Mouse (Mus musculus): ENCODE measurements around the gene Cyp2t4. TPM values are rescaled to one million over a fixed set of nuclear protein-coding genes. Genes with fewer than 3 reads are reported as not detected.

Cyp2t4 gene
- polyA plus RNA-seq, 1 experiment from 2014 or later: not detected

DNA sequence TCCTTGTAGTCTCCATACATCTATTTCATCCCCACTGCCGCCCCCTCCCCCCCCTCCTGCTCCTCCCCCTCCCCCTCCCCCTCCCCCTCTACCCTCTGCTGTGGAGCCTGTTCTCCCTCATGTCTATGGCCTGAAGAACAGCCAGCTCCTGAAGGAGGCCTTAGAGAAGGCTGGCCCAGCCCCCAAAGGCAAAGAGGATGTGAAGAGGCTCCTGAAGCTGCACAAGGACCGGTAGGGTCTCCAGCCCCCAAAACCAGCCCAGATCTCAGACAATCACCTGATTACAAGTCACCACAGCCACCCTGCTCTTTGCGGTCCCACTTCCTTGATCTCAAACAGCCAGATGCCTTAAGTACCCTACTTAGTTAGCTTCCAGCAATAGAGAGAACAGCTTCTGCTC is 43.6 kb downstream of the Cyp2t4 start:
- WGBS: 89% methylated on average over 3 of the region's 3 CpGs
- H3K27me3 ChIP-seq (ENCODE audit: insufficient read depth, poor library complexity, severe bottlenecking): no peaks in the 10 kb centered on the region
- H3K4me1 ChIP-seq (replicated peaks): peaks cover 26% of the 10 kb centered on the region
- no peaks in the 10 kb centered on the region for H3K9me3 ChIP-seq
- H3K4me3 ChIP-seq: peak overlapping the region; percentile 89; the same call in 1 of the 2 replicates
- DNase-seq (ENCODE audit: low spot score): no peak
- H3K27ac ChIP-seq: peak overlapping the region; percentile 59
- H3K36me3 ChIP-seq: peaks cover 55% of the 10 kb centered on the region

DNA sequence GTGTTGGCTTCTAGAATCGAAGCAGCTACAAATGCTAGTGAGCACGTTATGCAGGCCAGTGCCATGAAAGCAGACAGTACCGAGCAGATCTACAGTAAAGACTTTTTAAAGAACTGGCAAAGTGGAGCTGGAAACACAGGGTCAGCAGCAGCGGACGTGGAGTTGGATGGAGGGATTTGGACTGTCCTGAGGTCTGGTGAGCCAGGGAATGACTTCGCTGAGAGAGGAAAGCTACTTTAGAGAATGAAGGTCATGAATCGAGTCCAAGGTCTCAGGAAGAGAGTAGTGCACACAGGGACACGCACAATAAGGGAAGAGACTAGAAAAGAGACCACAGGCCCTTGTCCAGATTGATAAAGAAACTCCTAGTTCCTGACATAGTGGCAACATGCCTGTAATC is 44.1 kb downstream of the Cyp2t4 start:
- H3K27ac ChIP-seq: no peak overlapping the region
- 92% methylated on average over 8 of the region's 8 CpGs for WGBS
- no peak for DNase-seq (ENCODE audit: low spot score)
- H3K36me3 ChIP-seq: peaks cover 55% of the 10 kb centered on the region
- H3K4me1 ChIP-seq (replicated peaks): peaks cover 26% of the 10 kb centered on the region
- H3K4me3 ChIP-seq: no peak overlapping the region
- H3K9me3 ChIP-seq: no peaks in the 10 kb centered on the region
- no peaks in the 10 kb centered on the region for H3K27me3 ChIP-seq (ENCODE audit: insufficient read depth, poor library complexity, severe bottlenecking)

GRCm38 (mm10) chr7:27198355-27198754 is 44.8 kb downstream of the Cyp2t4 start:
- Histone ChIP-seq H3K4me1 (replicated peaks) (peaks cover 24% of the 10 kb centered on the region), H3K27ac (no peak overlapping the region), H3K36me3 (peaks cover 55% of the 10 kb centered on the region), H3K4me3 (no peak overlapping the region), H3K9me3 (no peaks in the 10 kb centered on the region), H3K27me3 (ENCODE audit: insufficient read depth, poor library complexity, severe bottlenecking) (no peaks in the 10 kb centered on the region)
- DNase-seq (ENCODE audit: low spot score): no peak

DNA sequence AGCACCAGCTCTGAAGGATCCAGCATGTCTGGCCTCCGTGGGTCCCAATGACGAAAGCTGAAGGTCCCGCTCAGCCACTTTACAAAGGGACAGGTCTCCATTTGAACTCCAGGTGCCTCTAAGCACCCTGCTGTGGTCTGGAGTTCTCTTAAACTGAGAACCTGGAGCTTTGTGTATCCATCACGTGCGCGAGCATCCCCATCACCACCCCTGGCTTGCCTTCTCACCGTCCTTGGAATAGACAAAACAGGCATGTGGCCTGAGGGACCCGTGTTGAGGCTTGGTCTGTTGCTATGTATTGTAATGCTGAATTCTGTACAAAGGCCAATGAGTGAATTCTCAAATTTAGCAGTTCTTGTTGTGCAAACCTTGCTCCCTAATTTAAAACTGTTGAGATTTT is 45.3 kb downstream of the Cyp2t4 start:
- H3K27ac ChIP-seq: no peak overlapping the region
- peaks cover 20% of the 10 kb centered on the region for H3K4me1 ChIP-seq (replicated peaks)
- no peaks in the 10 kb centered on the region for H3K9me3 ChIP-seq
- no peaks in the 10 kb centered on the region for H3K27me3 ChIP-seq (ENCODE audit: insufficient read depth, poor library complexity, severe bottlenecking)
- DNase-seq (ENCODE audit: low spot score): no peak
- WGBS: 94% methylated on average over 8 of the region's 8 CpGs
- H3K36me3 ChIP-seq: peaks cover 55% of the 10 kb centered on the region
- H3K4me3 ChIP-seq: no peak overlapping the region

GRCm38 (mm10) chr7:27203730-27204449 is 50.4 kb downstream of the Cyp2t4 start:
- WGBS: 94% methylated on average over 8 of the region's 8 CpGs
- Histone ChIP-seq H3K36me3 (peaks cover 73% of the 10 kb centered on the region), H3K9me3 (no peaks in the 10 kb centered on the region), H3K27me3 (ENCODE audit: insufficient read depth, poor library complexity, severe bottlenecking) (no peaks in the 10 kb centered on the region), H3K4me1 (replicated peaks) (no peaks in the 10 kb centered on the region), H3K27ac (no peak overlapping the region), H3K4me3 (no peak overlapping the region)
- no peak for DNase-seq (ENCODE audit: low spot score)

MicroRNAs encoded within 50 kb of the gene (microRNA counts, 519-probe panel; counts per million panel counts)
- 1,255 counts per million, percentile 77 among the panel's probes with 10 or more counts for microRNA mmu-miR-1191

Other genes with a start within 250 kb of the Cyp2t4 start
- gene Cyp2a22, start 214.3 kb upstream of the Cyp2t4 start, polyA plus RNA-seq (2016; fragmentation: Nextera tagmentation; extraction: Ambion mirVana): not detected in 2 replicates
- gene Cyp2a12, start 124.6 kb upstream of the Cyp2t4 start, polyA plus RNA-seq (2016; fragmentation: Nextera tagmentation; extraction: Ambion mirVana): not detected in 2 replicates
- gene Cyp2f2, start 33.8 kb upstream of the Cyp2t4 start, polyA plus RNA-seq (2016; fragmentation: Nextera tagmentation; extraction: Ambion mirVana): not detected in 2 replicates
- 81.2 and 97.4 TPM in 2 replicates for gene Egln2, start 13.1 kb downstream of the Cyp2t4 start, polyA plus RNA-seq (2016; fragmentation: Nextera tagmentation; extraction: Ambion mirVana)
- gene Rab4b, start 25.2 kb downstream of the Cyp2t4 start, polyA plus RNA-seq (2016; fragmentation: Nextera tagmentation; extraction: Ambion mirVana): 66.0 and 92.2 TPM in 2 replicates
- 0.20 TPM in 1 of 2 replicates, not detected in the other for gene Gm21983, start 27.4 kb downstream of the Cyp2t4 start, polyA plus RNA-seq (2016; fragmentation: Nextera tagmentation; extraction: Ambion mirVana)
- gene Mia, start 27.4 kb downstream of the Cyp2t4 start, polyA plus RNA-seq (2016; fragmentation: Nextera tagmentation; extraction: Ambion mirVana): 1.2 and 2.2 TPM in 2 replicates
- gene BC024978, start 42.1 kb downstream of the Cyp2t4 start, polyA plus RNA-seq (2016; fragmentation: Nextera tagmentation; extraction: Ambion mirVana): 3.6 and 4.3 TPM in 2 replicates
- gene Snrpa, start 42.6 kb downstream of the Cyp2t4 start, polyA plus RNA-seq (2016; fragmentation: Nextera tagmentation; extraction: Ambion mirVana): 393 and 408 TPM in 2 replicates
- 5.6 and 6.8 TPM in 2 replicates for gene Itpkc, start 74.9 kb downstream of the Cyp2t4 start, polyA plus RNA-seq (2016; fragmentation: Nextera tagmentation; extraction: Ambion mirVana)
- 22.4 and 27.2 TPM in 2 replicates for gene Coq8b, start 79.3 kb downstream of the Cyp2t4 start, polyA plus RNA-seq (2016; fragmentation: Nextera tagmentation; extraction: Ambion mirVana)
- 28.9 and 53.1 TPM in 2 replicates for gene Numbl, start 104.7 kb downstream of the Cyp2t4 start, polyA plus RNA-seq (2016; fragmentation: Nextera tagmentation; extraction: Ambion mirVana)
- gene Ltbp4, start 184.0 kb downstream of the Cyp2t4 start, polyA plus RNA-seq (2016; fragmentation: Nextera tagmentation; extraction: Ambion mirVana): 5.8 and 7.5 TPM in 2 replicates
- gene Shkbp1, start 202.3 kb downstream of the Cyp2t4 start, polyA plus RNA-seq (2016; fragmentation: Nextera tagmentation; extraction: Ambion mirVana): 76.3 and 87.4 TPM in 2 replicates
- gene Gm20479, start 203.7 kb downstream of the Cyp2t4 start, polyA plus RNA-seq (2016; fragmentation: Nextera tagmentation; extraction: Ambion mirVana): 0.50 TPM in 1 of 2 replicates, not detected in the other

All from hindbrain, embryonic 10.5 days (tissue).